Mouse (Mus musculus): ENCODE results near the gene Trim38. TPM values are rescaled to one million over a fixed set of nuclear protein-coding genes. Genes with fewer than 3 reads are reported as not detected.

The Trim38 gene
- total and polyA plus RNA-seq, 3 experiments, result 0.11 TPM; not detected in 2

DNA sequence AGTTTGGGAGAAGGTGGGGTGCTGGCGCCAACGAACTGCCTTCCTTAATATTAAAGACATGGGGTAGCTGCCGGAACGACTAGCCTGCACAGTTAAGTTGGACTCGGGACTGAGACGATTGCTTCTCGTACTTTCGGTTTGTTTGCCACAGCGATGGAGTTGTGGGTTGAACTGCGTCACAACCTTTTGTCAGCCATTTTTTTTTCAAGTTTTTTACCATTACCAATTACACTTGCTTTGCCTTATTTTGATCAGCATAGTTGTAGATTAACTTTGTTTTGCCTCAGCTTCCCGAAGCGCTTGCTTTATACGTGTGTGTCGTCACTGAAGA is 29.8 kb upstream of the Trim38 start (continued):
- TF ChIP-seq USF1 (IDR thresholded peaks at IDR 0.05; ENCODE audit: low read depth, low read length) (no peak), BHLHE40 (IDR thresholded peaks at IDR 0.05; ENCODE audit: low read depth, low read length) (peak; percentile 36; the same call in 1 of the 2 replicates), MXI1 (IDR thresholded peaks at IDR 0.05; ENCODE audit: low read depth, low read length) (no peak; the same call in 1 of the 2 replicates), MEF2A (IDR thresholded peaks at IDR 0.05; ENCODE audit: borderline replicate concordance, low read depth, low read length) (peak; percentile 22; the same call in 1 of the 2 replicates), MAX (IDR thresholded peaks at IDR 0.05; ENCODE audit: low read length) (no peak), JUND (conservative IDR thresholded peaks at IDR 0.05; ENCODE audit: low read depth, low read length) (no peak), NELFE (IDR thresholded peaks at IDR 0.05; ENCODE audit: low read depth, low read length) (no peak; the same call in 1 of the 2 replicates)

DNA sequence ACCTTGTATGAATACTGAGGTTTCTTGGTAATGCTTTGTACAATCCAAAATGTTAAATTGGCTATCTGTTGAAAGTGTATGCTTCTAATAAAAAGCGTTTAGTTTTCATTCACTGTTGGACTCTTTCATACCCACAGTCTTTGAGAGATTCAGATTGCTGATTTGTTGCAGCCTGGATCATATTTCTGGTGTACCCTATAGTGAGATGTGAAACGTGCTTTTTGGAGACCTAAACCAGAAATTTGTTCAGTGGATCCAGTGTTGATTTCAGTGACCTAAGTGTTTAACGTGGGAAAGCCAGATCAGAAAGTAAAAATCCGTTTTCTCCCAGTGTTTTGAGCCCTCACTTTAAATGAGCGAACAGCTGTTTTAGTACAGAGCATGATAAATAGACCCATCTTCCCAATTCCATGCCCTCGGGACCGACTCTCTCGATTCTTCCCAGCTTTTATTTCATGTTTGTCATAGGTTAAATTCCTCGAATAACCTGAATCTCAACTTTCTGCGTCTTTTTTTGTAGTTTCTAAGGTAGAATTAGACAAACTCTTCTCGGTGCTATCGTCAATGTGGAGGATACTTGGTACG is 29.4 kb upstream of the Trim38 start:
- Histone ChIP-seq H3K79me2 (replicated peaks; ENCODE audit: control insufficient read depth, extremely low read depth, insufficient read depth, poor library complexity, severe bottlenecking) (no peaks in the 10 kb centered on the region), H3K4me2 (ENCODE audit: insufficient read depth, low read depth, poor library complexity, severe bottlenecking) (peak overlapping the region; percentile 84), H3K9me3 (replicated peaks; ENCODE audit: low read length) (no peaks in the 10 kb centered on the region), H3K36me3 (replicated peaks in 1 of 2; ENCODE audit: control insufficient read depth in 1 of 2, insufficient read depth in 1 of 2, low read length in 1 of 2) (no peaks in the 10 kb centered on the region), H3K4me3 (replicated peaks in 1 of 3; ENCODE audit: low read depth in 2 of 3, low read length in 2 of 3, poor library complexity in 1 of 3) (peak overlapping the region; percentile 54 to 74 (median 54)), H3K27ac (ENCODE audit: insufficient read depth, low read depth) (peak overlapping the region; percentile 95), H3K9ac (ENCODE audit: insufficient read depth, low read depth) (peak overlapping the region; percentile 100), H3K27me3 (replicated peaks) (no peaks in the 10 kb centered on the region), H3K4me1 (ENCODE audit: control insufficient read depth in 1 of 2, insufficient read depth in 2 of 2) (peaks cover 3 to 29% of the 10 kb centered on the region in 2 experiments; a peak in 3 of 4 replicates)
- dilution Hi-C loops (cut with MboI; ENCODE audit: extremely low pct_ligation_motif_present, extremely low pct_unique_long_range_greater_than_20kb, low sequenced_read_pairs), result loop anchor here (10.0 kb wide), 1 partner anchor 46 kb away; the partner anchor contains the start of genes Hist1h1t and Hist1h4c
- in situ Hi-C loops (cut with MboI; ENCODE audit: low pct_ligation_motif_present, low pct_unique_long_range_greater_than_20kb, low sequenced_read_pairs), result no loop called here
- TF ChIP-seq PAX5 (IDR thresholded peaks at IDR 0.05; ENCODE audit: low read length), result no peak
- no peak for TF ChIP-seq CTCF (conservative IDR thresholded peaks at IDR 0.05 in 1 of 2, IDR thresholded peaks at IDR 0.05 in 1 of 2; ENCODE audit: low read depth in 2 of 2, low read length in 2 of 2)
- TF ChIP-seq ELF1 (IDR thresholded peaks at IDR 0.05; ENCODE audit: low read depth, low read length), result no peak
- peak; percentile 11; the same call in 1 of the 2 replicates for TF ChIP-seq NELFE (IDR thresholded peaks at IDR 0.05; ENCODE audit: low read depth, low read length)
- DNase-seq (ENCODE audit: extremely low read depth), result no peak

DNA sequence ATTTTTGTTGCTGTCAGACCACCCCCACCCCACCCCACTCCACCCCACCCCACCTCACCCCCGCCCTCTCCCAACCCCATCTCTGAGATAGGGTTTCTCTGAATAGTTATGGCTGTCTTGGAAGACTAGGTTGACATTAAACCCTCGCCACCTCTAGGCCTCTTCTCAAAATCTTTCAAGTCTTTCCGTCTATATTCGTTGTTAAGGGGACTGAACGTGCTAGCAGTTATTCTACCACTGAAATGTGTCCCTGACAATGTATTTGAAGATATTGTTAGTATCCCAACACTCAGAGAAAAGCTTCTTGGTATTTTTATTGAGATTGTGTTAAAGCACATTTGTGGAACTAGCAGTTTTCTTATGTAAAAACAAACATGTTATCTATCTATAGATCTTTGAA is 28.8 kb upstream of the Trim38 start:
- dilution Hi-C loops (cut with MboI; ENCODE audit: extremely low pct_ligation_motif_present, extremely low pct_unique_long_range_greater_than_20kb, low sequenced_read_pairs) (loop anchor here (10.0 kb wide), 1 partner anchor 46 kb away; the partner anchor contains the start of genes Hist1h1t and Hist1h4c), in situ Hi-C loops (cut with MboI; ENCODE audit: low pct_ligation_motif_present, low pct_unique_long_range_greater_than_20kb, low sequenced_read_pairs) (no loop called here)
- H3K27me3 ChIP-seq (replicated peaks), result no peaks in the 10 kb centered on the region

More for the DNA sequence above, 28.8 kb upstream of the Trim38 start:
- peak overlapping the region; percentile 100 for H3K9ac ChIP-seq (ENCODE audit: insufficient read depth, low read depth)
- H3K9me3 ChIP-seq (replicated peaks; ENCODE audit: low read length), result no peaks in the 10 kb centered on the region
- TF ChIP-seq MAZ (IDR thresholded peaks at IDR 0.05; ENCODE audit: low read depth, low read length) (0 out of 2 replicates have a peak, but pooled peaks have one; percentile 26), MXI1 (IDR thresholded peaks at IDR 0.05; ENCODE audit: low read depth, low read length) (no peak), CHD1 (IDR thresholded peaks at IDR 0.05; ENCODE audit: low read depth, low read length) (peak; percentile 58; the same call in 1 of the 2 replicates), MEF2A (IDR thresholded peaks at IDR 0.05; ENCODE audit: borderline replicate concordance, low read depth, low read length) (no peak), MAFK (IDR thresholded peaks at IDR 0.05; ENCODE audit: insufficient replicate concordance, low read length) (no peak), HCFC1 (IDR thresholded peaks at IDR 0.05; ENCODE audit: low read depth, low read length) (0 out of 2 replicates have a peak, but pooled peaks have one; percentile 25), JUND (conservative IDR thresholded peaks at IDR 0.05; ENCODE audit: low read depth, low read length) (no peak), NELFE (IDR thresholded peaks at IDR 0.05; ENCODE audit: low read depth, low read length) (no peak; the same call in 1 of the 2 replicates), CHD2 (IDR thresholded peaks at IDR 0.05; ENCODE audit: low read length) (no peak), USF1 (IDR thresholded peaks at IDR 0.05; ENCODE audit: low read depth, low read length) (no peak), POLR2AphosphoS2 (IDR thresholded peaks at IDR 0.05; ENCODE audit: low read depth, low read length) (no peak), IRF4 (IDR thresholded peaks at IDR 0.05; ENCODE audit: low read depth, low read length) (no peak), PAX5 (IDR thresholded peaks at IDR 0.05; ENCODE audit: low read length) (no peak), ZKSCAN1 (IDR thresholded peaks at IDR 0.05; ENCODE audit: borderline replicate concordance, low read depth, low read length) (no peak), E2F4 (IDR thresholded peaks at IDR 0.05; ENCODE audit: insufficient replicate concordance, low read depth, low read length) (no peak), EP300 (IDR thresholded peaks at IDR 0.05; ENCODE audit: low read length) (no peak)
- peak overlapping the region in 2 of 3 experiments; percentile 30 to 54 for H3K4me3 ChIP-seq (replicated peaks in 1 of 3; ENCODE audit: low read depth in 2 of 3, low read length in 2 of 3, poor library complexity in 1 of 3)
- peak overlapping the region; percentile 57; the same call in 1 of the 2 replicates for H3K27ac ChIP-seq (ENCODE audit: insufficient read depth, low read depth)
- DNase-seq (ENCODE audit: extremely low read depth), result peak; percentile 46
- H3K79me2 ChIP-seq (replicated peaks; ENCODE audit: control insufficient read depth, extremely low read depth, insufficient read depth, poor library complexity, severe bottlenecking), result no peaks in the 10 kb centered on the region
- H3K4me1 ChIP-seq (ENCODE audit: control insufficient read depth in 1 of 2, insufficient read depth in 2 of 2), result peaks cover 3 to 29% of the 10 kb centered on the region in 2 experiments; a peak in 3 of 4 replicates
- H3K36me3 ChIP-seq (replicated peaks in 1 of 2; ENCODE audit: control insufficient read depth in 1 of 2, insufficient read depth in 1 of 2, low read length in 1 of 2), result no peaks in the 10 kb centered on the region
- peak overlapping the region; percentile 84 for H3K4me2 ChIP-seq (ENCODE audit: insufficient read depth, low read depth, poor library complexity, severe bottlenecking)
